Mouse (Mus musculus): Measurements from ENCODE around the gene 1700001C19Rik. TPM values are rescaled to one million over a fixed set of nuclear protein-coding genes. Genes with fewer than 3 reads are reported as not detected.

The 1700001C19Rik gene
- polyA plus RNA-seq, 1 experiment = not detected

DNA sequence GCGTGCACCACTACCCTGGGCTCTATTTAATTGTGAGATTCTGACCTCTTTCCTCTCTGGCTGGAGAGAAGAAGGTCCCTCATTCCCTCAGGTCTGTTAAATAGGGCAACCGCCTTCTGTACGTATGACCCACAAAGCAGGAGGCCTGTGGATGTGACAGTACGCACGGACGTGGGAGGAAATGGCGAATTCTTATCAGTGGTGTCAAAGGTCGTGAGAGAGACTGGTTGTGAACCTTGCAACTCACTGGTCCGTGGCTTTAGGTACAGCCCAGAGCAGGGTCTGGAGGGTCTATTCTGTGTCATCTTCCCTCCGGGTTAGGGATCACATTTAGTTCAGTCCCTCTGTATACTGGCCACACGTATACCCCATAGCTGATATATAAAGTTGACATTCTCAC lies 8.3 kb upstream of the 1700001C19Rik start:
- H3K4me3 ChIP-seq (ENCODE audit: extremely low read depth, insufficient read depth, insufficient read length) = no peak overlapping the region
- DNase-seq (ENCODE audit: low read depth in 1 of 2, low spot score in 2 of 2) = no peak
- H3K4me1 ChIP-seq (ENCODE audit: control insufficient read depth, insufficient read depth, insufficient read length) = no peaks in the 10 kb centered on the region
- 82% methylated on average over 11 of the region's 11 CpGs for WGBS
- TF ChIP-seq CTCF (IDR thresholded peaks at IDR 0.05; ENCODE audit: extremely low read depth, insufficient read depth, insufficient read length, insufficient replicate concordance) (no peak), POLR2A (IDR thresholded peaks at IDR 0.05; ENCODE audit: low read depth, low read length) (no peak)
- H3K27me3 ChIP-seq (ENCODE audit: control insufficient read depth, insufficient read depth, low read length) = no peaks in the 10 kb centered on the region
- no peaks in the 10 kb centered on the region for H3K36me3 ChIP-seq (ENCODE audit: control insufficient read depth, insufficient read depth, low read length)
- H3K27ac ChIP-seq (ENCODE audit: insufficient read depth, low read length) = no peak overlapping the region

DNA sequence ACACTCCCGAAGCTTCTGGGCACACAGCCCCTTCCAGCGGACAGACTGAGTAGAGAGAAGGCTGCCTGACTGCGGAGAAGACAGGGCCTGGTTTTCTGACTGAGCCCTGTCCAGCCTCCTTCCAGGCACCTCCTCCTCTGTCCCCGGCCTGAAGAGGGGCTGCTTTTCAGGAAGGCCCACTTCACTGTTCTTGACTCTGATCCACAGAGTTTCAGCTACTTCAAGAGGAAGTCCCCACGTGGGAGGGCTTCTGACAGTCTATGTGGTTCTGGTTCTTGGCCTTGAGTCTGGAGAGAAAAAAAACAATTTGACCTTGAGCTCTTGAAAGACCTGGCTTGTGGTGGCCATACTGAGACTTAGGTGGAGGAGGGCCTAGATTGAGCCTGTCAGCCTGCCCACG lies 6.9 kb upstream of the 1700001C19Rik start:
- H3K27ac ChIP-seq (ENCODE audit: insufficient read depth, low read length) = no peak overlapping the region
- H3K4me3 ChIP-seq (ENCODE audit: extremely low read depth, insufficient read depth, insufficient read length) = no peak overlapping the region
- no peaks in the 10 kb centered on the region for H3K36me3 ChIP-seq (ENCODE audit: control insufficient read depth, insufficient read depth, low read length)
- no peak for TF ChIP-seq POLR2A (IDR thresholded peaks at IDR 0.05; ENCODE audit: low read depth, low read length)
- no peak for TF ChIP-seq CTCF (IDR thresholded peaks at IDR 0.05; ENCODE audit: extremely low read depth, insufficient read depth, insufficient read length, insufficient replicate concordance)
- H3K4me1 ChIP-seq (ENCODE audit: control insufficient read depth, insufficient read depth, insufficient read length) = no peaks in the 10 kb centered on the region
- 65% methylated on average over 6 of the region's 6 CpGs for WGBS
- H3K27me3 ChIP-seq (ENCODE audit: control insufficient read depth, insufficient read depth, low read length) = no peaks in the 10 kb centered on the region
- DNase-seq (ENCODE audit: low read depth in 1 of 2, low spot score in 2 of 2) = no peak

DNA sequence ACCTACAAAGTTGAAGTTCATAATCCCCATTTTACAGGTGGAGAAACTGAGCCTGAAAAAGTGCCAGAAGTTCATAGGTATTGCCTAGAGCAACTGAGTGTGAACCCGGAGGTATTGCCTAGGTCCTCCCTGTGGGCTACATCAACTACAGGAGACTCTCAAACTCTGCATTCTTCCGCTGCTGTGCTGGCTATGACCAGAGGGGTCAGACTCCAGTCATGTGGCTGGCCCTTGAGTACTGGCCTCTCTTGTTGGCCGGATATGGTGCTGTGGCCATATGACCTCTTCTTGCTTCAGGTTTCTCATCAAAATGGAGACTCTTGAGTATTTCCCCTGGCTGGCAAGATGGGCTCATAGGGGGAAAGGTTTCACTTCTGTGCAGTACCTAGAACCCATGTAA lies 5.1 kb upstream of the 1700001C19Rik start:
- H3K36me3 ChIP-seq (ENCODE audit: control insufficient read depth, insufficient read depth, low read length) = no peaks in the 10 kb centered on the region
- 89% methylated on average over 3 of the region's 3 CpGs for WGBS
- no peaks in the 10 kb centered on the region for H3K4me1 ChIP-seq (ENCODE audit: control insufficient read depth, insufficient read depth, insufficient read length)
- H3K4me3 ChIP-seq (ENCODE audit: extremely low read depth, insufficient read depth, insufficient read length) = no peak overlapping the region
- H3K27me3 ChIP-seq (ENCODE audit: control insufficient read depth, insufficient read depth, low read length) = no peaks in the 10 kb centered on the region
- no peak for DNase-seq (ENCODE audit: low read depth in 1 of 2, low spot score in 2 of 2)
- no peak overlapping the region for H3K27ac ChIP-seq (ENCODE audit: insufficient read depth, low read length)
- TF ChIP-seq CTCF (IDR thresholded peaks at IDR 0.05; ENCODE audit: extremely low read depth, insufficient read depth, insufficient read length, insufficient replicate concordance) (no peak), POLR2A (IDR thresholded peaks at IDR 0.05; ENCODE audit: low read depth, low read length) (no peak)

DNA sequence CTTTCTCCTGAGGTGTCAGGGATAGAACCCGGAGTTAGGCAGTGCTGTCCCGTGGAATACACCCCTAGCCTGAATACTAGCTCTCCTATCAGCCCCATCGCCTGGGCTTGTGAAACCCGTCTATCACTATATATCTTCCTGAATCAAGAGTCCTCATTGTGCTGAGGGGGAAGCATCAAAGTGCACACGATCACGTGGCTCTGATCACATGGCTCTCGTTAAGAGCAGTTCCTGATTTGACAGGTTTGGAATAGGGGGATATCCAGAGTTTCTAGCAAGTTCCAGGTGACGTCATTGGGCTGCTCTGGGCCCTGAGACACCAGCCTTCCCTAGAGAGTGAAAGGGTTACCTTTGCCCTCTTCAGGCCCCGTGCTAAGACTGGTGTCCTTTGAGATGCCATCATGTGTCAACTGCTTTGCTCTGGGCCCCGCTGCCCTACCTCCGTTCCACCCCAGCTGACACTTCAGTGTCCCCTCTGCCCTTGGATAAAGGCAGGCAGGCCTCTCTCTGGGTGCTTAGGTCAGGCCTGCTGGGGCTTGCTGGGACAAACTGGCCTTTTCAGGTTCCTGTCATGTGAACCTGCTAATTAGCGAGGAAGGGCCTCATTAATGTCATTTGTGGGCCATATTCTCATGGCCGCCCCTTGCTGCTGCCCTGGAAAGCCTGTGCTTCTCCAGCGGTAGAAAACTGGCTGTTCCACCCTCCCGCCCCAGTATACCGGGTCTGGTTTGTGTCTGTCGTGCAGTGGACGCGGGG lies 4.3 kb upstream of the 1700001C19Rik start:
- Histone ChIP-seq H3K4me1 (ENCODE audit: control insufficient read depth, insufficient read depth, insufficient read length) (peaks cover 3% of the 10 kb centered on the region; the same call in 1 of the 2 replicates), H3K27ac (ENCODE audit: insufficient read depth, low read length) (no peak overlapping the region), H3K4me3 (ENCODE audit: extremely low read depth, insufficient read depth, insufficient read length) (no peak overlapping the region), H3K36me3 (ENCODE audit: control insufficient read depth, insufficient read depth, low read length) (no peaks in the 10 kb centered on the region), H3K27me3 (ENCODE audit: control insufficient read depth, insufficient read depth, low read length) (peaks cover 2% of the 10 kb centered on the region)
- WGBS = 81% methylated on average over 19 of the region's 19 CpGs
- DNase-seq (ENCODE audit: low read depth in 1 of 2, low spot score in 2 of 2) = no peak
- TF ChIP-seq POLR2A (IDR thresholded peaks at IDR 0.05; ENCODE audit: low read depth, low read length) (no peak), CTCF (IDR thresholded peaks at IDR 0.05; ENCODE audit: extremely low read depth, insufficient read depth, insufficient read length, insufficient replicate concordance) (no peak)

DNA sequence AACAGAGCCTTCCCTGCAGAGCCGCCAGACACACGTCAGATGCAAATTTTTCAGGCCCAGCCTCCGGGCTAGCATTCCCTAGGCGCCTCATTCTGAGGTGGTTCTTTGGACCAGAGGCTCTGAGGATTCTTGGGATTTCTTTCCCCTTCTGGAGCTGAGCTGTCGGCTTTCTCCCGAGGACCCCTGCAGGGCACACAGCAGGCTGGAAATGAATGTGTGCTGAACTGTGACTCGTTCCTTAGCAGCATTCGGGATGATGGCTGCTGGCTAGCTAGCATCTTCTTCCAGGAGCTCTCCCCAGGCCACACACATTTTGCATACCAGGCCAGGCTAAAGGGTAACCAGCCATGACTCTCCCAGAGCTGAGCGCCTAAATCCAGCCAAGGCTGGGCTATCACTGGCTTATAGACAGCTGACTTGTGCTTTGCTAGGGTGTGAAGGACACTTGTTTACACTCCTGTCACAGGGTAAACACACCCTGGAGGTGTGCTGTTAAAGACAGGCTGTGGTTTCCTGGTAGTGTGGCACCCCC lies 3.2 kb upstream of the 1700001C19Rik start:
- WGBS = 85% methylated on average over 9 of the region's 9 CpGs
- Histone ChIP-seq H3K36me3 (ENCODE audit: control insufficient read depth, insufficient read depth, low read length) (no peaks in the 10 kb centered on the region), H3K4me1 (ENCODE audit: control insufficient read depth, insufficient read depth, insufficient read length) (peaks cover 5% of the 10 kb centered on the region; the same call in 1 of the 2 replicates), H3K27ac (ENCODE audit: insufficient read depth, low read length) (no peak overlapping the region), H3K4me3 (ENCODE audit: extremely low read depth, insufficient read depth, insufficient read length) (no peak overlapping the region), H3K27me3 (ENCODE audit: control insufficient read depth, insufficient read depth, low read length) (peaks cover 6% of the 10 kb centered on the region)
- DNase-seq (ENCODE audit: low read depth in 1 of 2, low spot score in 2 of 2) = no peak
- TF ChIP-seq POLR2A (IDR thresholded peaks at IDR 0.05; ENCODE audit: low read depth, low read length) (no peak), CTCF (IDR thresholded peaks at IDR 0.05; ENCODE audit: extremely low read depth, insufficient read depth, insufficient read length, insufficient replicate concordance) (no peak)

DNA sequence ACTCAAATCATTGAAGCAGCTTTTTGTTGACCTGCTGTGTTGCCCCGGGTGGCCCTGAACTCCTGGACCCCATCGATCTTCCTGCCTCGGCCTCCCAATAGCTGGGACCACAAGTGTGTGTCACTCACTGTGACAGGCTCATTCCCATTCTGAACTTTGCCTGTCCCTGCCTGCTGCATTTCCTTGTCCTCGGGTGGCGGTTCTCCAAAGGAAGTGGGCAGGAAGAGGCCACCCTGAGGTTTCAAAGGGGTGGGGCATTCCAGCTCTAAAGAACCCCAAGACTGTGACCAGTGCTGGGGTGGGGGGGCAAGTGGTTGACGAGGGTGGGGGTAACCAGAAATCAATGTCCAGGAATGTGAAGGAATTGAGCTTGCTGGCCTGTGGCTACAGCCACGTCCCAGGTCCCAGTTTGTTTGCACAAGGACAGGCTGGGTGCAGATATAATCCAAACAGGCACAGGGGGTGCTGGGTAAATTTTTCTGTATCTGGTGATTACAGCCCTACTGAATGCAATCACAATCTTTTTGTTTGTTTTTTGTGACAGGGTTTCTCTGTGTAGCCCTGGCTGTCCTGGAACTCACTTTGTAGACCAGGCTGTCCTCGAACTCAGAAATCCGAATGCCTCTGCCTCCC lies 2.3 kb upstream of the 1700001C19Rik start:
- no peak for DNase-seq (ENCODE audit: low read depth in 1 of 2, low spot score in 2 of 2)
- no peaks in the 10 kb centered on the region for H3K36me3 ChIP-seq (ENCODE audit: control insufficient read depth, insufficient read depth, low read length)
- peaks cover 6% of the 10 kb centered on the region for H3K27me3 ChIP-seq (ENCODE audit: control insufficient read depth, insufficient read depth, low read length)
- no peak overlapping the region for H3K4me3 ChIP-seq (ENCODE audit: extremely low read depth, insufficient read depth, insufficient read length)
- no peak overlapping the region for H3K27ac ChIP-seq (ENCODE audit: insufficient read depth, low read length)
- TF ChIP-seq POLR2A (IDR thresholded peaks at IDR 0.05; ENCODE audit: low read depth, low read length) (no peak), CTCF (IDR thresholded peaks at IDR 0.05; ENCODE audit: extremely low read depth, insufficient read depth, insufficient read length, insufficient replicate concordance) (no peak)
- WGBS = 27% methylated on average over 9 of the region's 9 CpGs
- H3K4me1 ChIP-seq (ENCODE audit: control insufficient read depth, insufficient read depth, insufficient read length) = peaks cover 5% of the 10 kb centered on the region; the same call in 1 of the 2 replicates

Measured in spleen, adult 2 months (tissue).